ENCODE assay signal across 27 mouse cellular contexts in the genomic region with DNA sequence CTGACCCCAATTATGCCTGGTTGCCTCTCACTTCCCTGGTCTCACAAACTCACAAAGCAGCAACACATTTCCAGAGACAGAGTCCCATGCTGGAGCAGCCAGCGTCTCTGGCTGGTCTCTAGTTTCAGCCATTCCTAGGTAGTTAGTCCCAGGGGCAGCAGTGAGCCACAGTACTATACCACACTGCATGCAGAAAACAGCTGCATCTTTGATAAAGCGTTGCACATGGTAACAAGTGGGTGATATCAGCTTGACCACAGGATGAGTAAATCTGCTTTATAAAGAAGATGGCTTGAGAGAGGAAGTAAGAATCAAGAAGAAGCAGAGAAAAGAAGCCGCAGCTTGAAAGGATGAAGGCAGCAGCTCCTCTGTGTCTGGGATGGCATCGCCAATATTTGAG. TPM values are rescaled to one million over a fixed set of nuclear protein-coding genes. Genes with fewer than 3 reads are reported as not detected.
A peak's percentile ranks its signal among the peaks of the same experiment; 100 is the strongest.
DNase-seq lines count a peak whose midpoint lies in the region; ATAC-seq and TF ChIP-seq lines count a peak whose summit lies in the region.
"Had no signal": no experiment of that assay in that cellular context is flagged by ENCODE, and none has a peak within 500 bp of the region (broad histone marks: within the 10 kb centered on the region; RNA-seq: fewer than 3 reads in every experiment).

No protein-coding gene starts in this region.

- DNase-seq in embryo, embryonic 10.5 days (ENCODE audit: low spot score) = peak; percentile 8
- no peak for DNase-seq in embryo, embryonic 10 days (ENCODE audit: low spot score)
- DNase-seq in testis, postnatal 10 days (ENCODE audit: low spot score) = no peak
- DNase-seq in embryonic facial prominence, embryonic 11.5 days (ENCODE audit: low spot score) = peak; percentile 6
- DNase-seq in spleen, postnatal 4 days (ENCODE audit: low spot score in 2 of 2) = no peak
- DNase-seq in midbrain, embryonic 10.5 days (ENCODE audit: low spot score) = no peak
- DNase-seq: adrenal gland, postnatal 36 days; cerebellum, adult 2 months; heart, postnatal 14 days; kidney, adult 18-20 months; kidney, postnatal 36 days; liver; lung, adult 2 months; lung, postnatal 10 days; right cerebral cortex, postnatal 4 days; thymus, postnatal 25 days had no signal

- no peak for TF ChIP-seq CTCF in testis, adult 2 months (IDR thresholded peaks at IDR 0.05; ENCODE audit: control insufficient read depth, insufficient read depth, insufficient replicate concordance, low read depth, low read length)

- H3K4me2 ChIP-seq in embryonic facial prominence, embryonic 11.5 days (ENCODE audit: low read depth, low read length) = no peak overlapping the region
- H3K4me2 ChIP-seq in myocyte (ENCODE audit: low read depth) = peak overlapping the region; percentile 77
- H3K4me2 ChIP-seq: embryonic facial prominence, embryonic 12.5 days; forebrain, embryonic 15.5 days; hindbrain, embryonic 15.5 days; kidney, embryonic 15.5 days; midbrain, embryonic 12.5 days; neural tube, embryonic 13.5 days had no signal

- H3K36me3 ChIP-seq in testis, adult 2 months (ENCODE audit: control insufficient read depth, insufficient read depth, low read length) = no peaks in the 10 kb centered on the region
- H3K36me3 ChIP-seq in embryonic facial prominence, embryonic 11.5 days (replicated peaks; ENCODE audit: control insufficient read depth, insufficient read depth, low read depth, low read length) = no peaks in the 10 kb centered on the region
- no peaks in the 10 kb centered on the region for H3K36me3 ChIP-seq in myocyte (ENCODE audit: control insufficient read depth, insufficient read depth)
- H3K36me3 ChIP-seq in midbrain, embryonic 10.5 days = no peaks in the 10 kb centered on the region
- H3K36me3 ChIP-seq: embryonic facial prominence, embryonic 12.5 days; forebrain, embryonic 10.5 days; forebrain, embryonic 15.5 days; hindbrain, embryonic 10.5 days; hindbrain, embryonic 15.5 days; kidney, embryonic 15.5 days; midbrain, embryonic 12.5 days; neural tube, embryonic 13.5 days had no signal

- H3K79me2 ChIP-seq in myocyte (ENCODE audit: control insufficient read depth, insufficient read depth) = no peaks in the 10 kb centered on the region

- H3K9me3 ChIP-seq in embryonic facial prominence, embryonic 11.5 days (replicated peaks; ENCODE audit: control insufficient read depth, low read length) = no peaks in the 10 kb centered on the region
- H3K9me3 ChIP-seq in midbrain, embryonic 10.5 days (replicated peaks) = no peaks in the 10 kb centered on the region
- H3K9me3 ChIP-seq: embryonic facial prominence, embryonic 12.5 days; forebrain, embryonic 10.5 days; forebrain, embryonic 15.5 days; hindbrain, embryonic 10.5 days; hindbrain, embryonic 15.5 days; kidney, embryonic 15.5 days; midbrain, embryonic 12.5 days; neural tube, embryonic 13.5 days had no signal

- H3K4me1 ChIP-seq in testis, adult 2 months (ENCODE audit: control insufficient read depth, insufficient read depth, low read length) = no peaks in the 10 kb centered on the region
- H3K4me1 ChIP-seq in embryonic facial prominence, embryonic 11.5 days (ENCODE audit: control insufficient read depth, insufficient read depth, low read length) = no peaks in the 10 kb centered on the region
- H3K4me1 ChIP-seq in midbrain, embryonic 10.5 days = no peaks in the 10 kb centered on the region
- H3K4me1 ChIP-seq: embryonic facial prominence, embryonic 12.5 days; forebrain, embryonic 10.5 days; forebrain, embryonic 15.5 days; hindbrain, embryonic 10.5 days; hindbrain, embryonic 15.5 days; kidney, embryonic 15.5 days; midbrain, embryonic 12.5 days; neural tube, embryonic 13.5 days had no signal

- no peaks in the 10 kb centered on the region for H3K27me3 ChIP-seq in testis, adult 2 months (ENCODE audit: control insufficient read depth, insufficient read depth, low read length)
- H3K27me3 ChIP-seq in embryonic facial prominence, embryonic 11.5 days (ENCODE audit: control insufficient read depth, insufficient read depth, low read length) = no peaks in the 10 kb centered on the region
- H3K27me3 ChIP-seq in myocyte (ENCODE audit: control insufficient read depth, insufficient read depth, insufficient read length) = no peaks in the 10 kb centered on the region
- H3K27me3 ChIP-seq in midbrain, embryonic 10.5 days (ENCODE audit: low read depth, poor library complexity, severe bottlenecking) = no peaks in the 10 kb centered on the region
- H3K27me3 ChIP-seq: embryonic facial prominence, embryonic 12.5 days; forebrain, embryonic 15.5 days; hindbrain, embryonic 15.5 days; kidney, embryonic 15.5 days; midbrain, embryonic 12.5 days; neural tube, embryonic 13.5 days had no signal

- no peak overlapping the region for H3K9ac ChIP-seq in embryonic facial prominence, embryonic 11.5 days (replicated peaks; ENCODE audit: low read length)
- H3K9ac ChIP-seq: embryonic facial prominence, embryonic 12.5 days; forebrain, embryonic 15.5 days; hindbrain, embryonic 15.5 days; kidney, embryonic 15.5 days; liver, embryonic 14.5 days; midbrain, embryonic 12.5 days; neural tube, embryonic 13.5 days had no signal

- 70% methylated on average over 4 of the region's 4 CpGs for WGBS in embryonic facial prominence, embryonic 11.5 days
- WGBS in midbrain, embryonic 10.5 days = 88% methylated on average over 4 of the region's 4 CpGs

- no peak overlapping the region for H3K4me3 ChIP-seq in testis, adult 2 months (ENCODE audit: control insufficient read depth, low read depth, low read length)
- H3K4me3 ChIP-seq in embryonic facial prominence, embryonic 11.5 days (ENCODE audit: low read depth, low read length) = no peak overlapping the region
- H3K4me3 ChIP-seq in myocyte = no peak overlapping the region
- no peak overlapping the region for H3K4me3 ChIP-seq in midbrain, embryonic 10.5 days
- H3K4me3 ChIP-seq: embryonic facial prominence, embryonic 12.5 days; forebrain, embryonic 10.5 days; forebrain, embryonic 15.5 days; hindbrain, embryonic 10.5 days; hindbrain, embryonic 15.5 days; kidney, embryonic 15.5 days; midbrain, embryonic 12.5 days; neural tube, embryonic 13.5 days had no signal

- no peak for ATAC-seq in embryonic facial prominence, embryonic 11.5 days (replicated peaks; ENCODE audit: insufficient number of reproducible peaks, low FRiP score, low TSS enrichment, low read depth)
- ATAC-seq: forebrain, embryonic 15.5 days had no signal

- H3K27ac ChIP-seq in testis, adult 2 months (ENCODE audit: control insufficient read depth, insufficient read depth, low read depth, low read length) = peak overlapping the region; percentile 37; the same call in 1 of the 2 replicates
- H3K27ac ChIP-seq in embryonic facial prominence, embryonic 11.5 days (replicated peaks; ENCODE audit: low read depth, low read length) = no peak overlapping the region
- H3K27ac ChIP-seq in midbrain, embryonic 10.5 days (replicated peaks) = no peak overlapping the region
- H3K27ac ChIP-seq: embryonic facial prominence, embryonic 12.5 days; forebrain, embryonic 10.5 days; forebrain, embryonic 15.5 days; hindbrain, embryonic 10.5 days; hindbrain, embryonic 15.5 days; kidney, embryonic 15.5 days; liver, embryonic 14.5 days; midbrain, embryonic 12.5 days; neural tube, embryonic 13.5 days had no signal

- no peak for TF ChIP-seq POLR2A in testis, adult 2 months (IDR thresholded peaks at IDR 0.05; ENCODE audit: control insufficient read depth, low read depth, low read length)
- TF ChIP-seq POLR2A in myocyte (IDR thresholded peaks at IDR 0.05; ENCODE audit: insufficient read length, low read depth) = no peak

- H3ac ChIP-seq in myocyte (ENCODE audit: control insufficient read depth, insufficient read length) = no peak overlapping the region

TF ChIP-seq in myocyte, 11 proteins besides CTCF, POLR2A, EP300 and RAD21:
- TF ChIP-seq TCF3 (IDR thresholded peaks at IDR 0.05; ENCODE audit: insufficient read length, low read depth) = peak; percentile 47
- TF ChIP-seq CEBPB (IDR thresholded peaks at IDR 0.05; ENCODE audit: insufficient read depth, poor library complexity, severe bottlenecking) = no peak
- peak; percentile 77 to 96 (median 95) for TF ChIP-seq MYOD1 (IDR thresholded peaks at IDR 0.05; ENCODE audit: control insufficient read depth in 1 of 3, insufficient read length in 2 of 3, low read depth in 2 of 3)
- peak; percentile 49 to 92 (median 87) for TF ChIP-seq MYOG (IDR thresholded peaks at IDR 0.05; ENCODE audit: control insufficient read depth in 1 of 3, insufficient read depth in 1 of 3, insufficient read length in 2 of 3, low read depth in 2 of 3)
- peak; percentile 71 for TF ChIP-seq TCF12 (IDR thresholded peaks at IDR 0.05; ENCODE audit: insufficient read depth, poor library complexity, severe bottlenecking)
TF ChIP-seq in myocyte: peak in this region for 4.

RNA-seq across cellular contexts. Expression of gene Adcy9, which starts 35.4 kb away (rescaled TPM):
- polyA plus RNA-seq in testis, adult 2 months (2012; rRNA removed) = 3.3 and 3.4 TPM in 2 replicates
- 0.67 and 0.75 TPM in 2 replicates for polyA plus RNA-seq in embryonic facial prominence, embryonic 11.5 days (2014; fragmentation: Nextera tagmentation; extraction: Ambion mirVana)
- polyA plus RNA-seq in myocyte (2012; fragmentation: generic; extraction: Trizol) = 4.6 TPM
- polyA plus RNA-seq in midbrain, embryonic 10.5 days (2016; fragmentation: Nextera tagmentation; extraction: Ambion mirVana) = 0.56 and 0.92 TPM in 2 replicates

Comparison
In these comparisons a context has a peak if more than half of its experiments do, and no peak if none do; other contexts are left out.
1. DNase-seq: peak in embryo, embryonic 10.5 days (single experiment) and embryonic facial prominence, embryonic 11.5 days (single experiment); none in embryo, embryonic 10 days (single experiment), testis, postnatal 10 days (single experiment), spleen, postnatal 4 days (0 of 2) and midbrain, embryonic 10.5 days (single experiment).